ENCODE assay signal across 8 mouse cellular contexts in genomic region chr6:34708650-34709265, GRCm38 (mm10).
DNase-seq lines count a peak whose midpoint lies in the region; ATAC-seq and TF ChIP-seq lines count a peak whose summit lies in the region.

No protein-coding gene starts in this region.

- H3K4me3 ChIP-seq in layer of hippocampus, adult 2 months: peak overlapping the region; percentile 68
- peak overlapping the region; percentile 60 for H3K4me3 ChIP-seq in heart, embryonic 15.5 days
- peak overlapping the region; percentile 38 for H3K4me3 ChIP-seq in stomach, embryonic 15.5 days (replicated peaks)

- no peak for TF ChIP-seq CTCF in layer of hippocampus, adult 2 months (conservative IDR thresholded peaks at IDR 0.05)

- WGBS in heart, embryonic 15.5 days: 11% methylated on average over 13 of the region's 13 CpGs
- WGBS in stomach, embryonic 15.5 days: 18% methylated on average over 13 of the region's 13 CpGs

- no peaks in the 10 kb centered on the region for H3K27me3 ChIP-seq in heart, embryonic 15.5 days
- no peaks in the 10 kb centered on the region for H3K27me3 ChIP-seq in stomach, embryonic 15.5 days (replicated peaks)

- peak overlapping the region; percentile 96 for H3K27ac ChIP-seq in layer of hippocampus, adult 2 months
- H3K27ac ChIP-seq in heart, embryonic 15.5 days: peak overlapping the region; percentile 93
- H3K27ac ChIP-seq in stomach, embryonic 15.5 days: peak overlapping the region; percentile 57

- peak overlapping the region; percentile 70 for H3K9ac ChIP-seq in heart, embryonic 15.5 days
- no peak overlapping the region for H3K9ac ChIP-seq in stomach, embryonic 15.5 days

- H3K4me2 ChIP-seq in heart, embryonic 15.5 days: peak overlapping the region; percentile 75
- H3K4me2 ChIP-seq in stomach, embryonic 15.5 days: peak overlapping the region; percentile 59

- peaks cover 13% of the 10 kb centered on the region; the same call in 1 of the 2 replicates for H3K9me3 ChIP-seq in heart, embryonic 15.5 days (replicated peaks)
- peaks cover 4% of the 10 kb centered on the region; the same call in 1 of the 2 replicates for H3K9me3 ChIP-seq in stomach, embryonic 15.5 days

- peak in 1 of 2 experiments; percentile 12 for DNase-seq in layer of hippocampus, adult 2 months (ENCODE audit: low spot score in 2 of 2)
- no peak for DNase-seq in layer of hippocampus, adult 18-20 months (ENCODE audit: low spot score in 2 of 2)
- peak; percentile 94 to 95 for DNase-seq in cerebellum, postnatal 10 days
- DNase-seq in kidney, postnatal 4 days: peak; percentile 69 to 78
- DNase-seq in lung, postnatal 14 days: peak; percentile 66
- DNase-seq in thymus, postnatal 0 days (ENCODE audit: low spot score): no peak

- ATAC-seq in heart, embryonic 15.5 days (replicated peaks; ENCODE audit: insufficient number of reproducible peaks, insufficient read depth, low FRiP score, low read depth): peak; percentile 77
- ATAC-seq in stomach, embryonic 15.5 days (ENCODE audit: insufficient read depth, low FRiP score, low read depth): 0 out of 2 replicates have a peak, but pooled peaks have one; percentile 23

- H3K36me3 ChIP-seq in heart, embryonic 15.5 days: peaks cover 15% of the 10 kb centered on the region
- H3K36me3 ChIP-seq in stomach, embryonic 15.5 days: peaks cover 10% of the 10 kb centered on the region; the same call in 1 of the 2 replicates

- peaks cover 69% of the 10 kb centered on the region for H3K4me1 ChIP-seq in heart, embryonic 15.5 days (replicated peaks)
- peaks cover 26% of the 10 kb centered on the region for H3K4me1 ChIP-seq in stomach, embryonic 15.5 days

Comparison
In these comparisons a context has a peak if more than half of its experiments do, and no peak if none do; other contexts are left out.
1. DNase-seq: peak in cerebellum, postnatal 10 days (2 of 2), kidney, postnatal 4 days (2 of 2) and lung, postnatal 14 days (single experiment); none in layer of hippocampus, adult 18-20 months (0 of 2) and thymus, postnatal 0 days (single experiment).
2. Peak in every context shown above with its lines, with median percentiles within 50 percentile points of each other: H3K27ac ChIP-seq and H3K4me3 ChIP-seq.